Mouse (Mus musculus) G1E (cell line): ENCODE measurements around the gene Epha2.

Source experiments
- CTCF ChIP-seq: IDR thresholded peaks from 2 replicates; pipeline ENCODE4 v1.5.1; 2012; ENCODE audit warnings: low read depth, low read length, inconsistent platforms, mixed read lengths
- GATA1 ChIP-seq: IDR thresholded peaks from 2 replicates; pipeline ENCODE4 v1.6.1; 2012; ENCODE audit warnings: borderline replicate concordance, low read length, inconsistent platforms, mixed read lengths
- GATA2 ChIP-seq: IDR thresholded peaks from 2 replicates; pipeline ENCODE4 v1.6.1; 2012; ENCODE audit warnings: low read depth, low read length, inconsistent platforms, borderline replicate concordance
- POLR2AphosphoS5 ChIP-seq: IDR thresholded peaks from 2 replicates; pipeline ENCODE4 v1.6.1; 2012; ENCODE audit warnings: low read depth, low read length, inconsistent platforms; ENCODE audit not compliant: insufficient replicate concordance
- TAL1 ChIP-seq: conservative IDR thresholded peaks from 2 replicates; pipeline ENCODE4 v1.6.1; 2012; ENCODE audit warnings: low read depth, low read length, inconsistent platforms, mixed read lengths

DNA sequence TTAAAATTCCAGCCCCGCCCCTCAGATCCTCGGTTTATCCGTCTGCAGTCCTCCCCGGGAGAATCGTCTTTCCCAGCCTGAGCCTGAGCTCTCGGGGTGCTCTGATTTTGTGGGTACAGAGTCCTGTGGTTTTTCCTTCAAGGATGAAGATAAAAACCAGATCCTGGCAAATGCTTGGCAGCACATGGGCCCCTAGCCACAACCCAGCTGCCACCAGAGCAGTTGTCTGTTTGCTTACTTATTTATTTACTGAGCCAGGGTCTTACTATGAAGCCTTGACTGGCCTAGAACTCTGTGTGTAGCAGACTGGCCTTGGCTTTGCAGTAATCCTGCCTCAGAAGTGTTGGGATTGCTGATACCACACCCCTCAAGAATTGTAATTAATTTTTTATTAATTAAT is 58.2 kb downstream of the Epha2 start:
- TF ChIP-seq CTCF (no peak), GATA1 (no peak), POLR2AphosphoS5 (no peak), TAL1 (no peak), GATA2 (no peak)
